Mouse (Mus musculus) cerebral cortex, adult 2 months (tissue): ENCODE measurements around the gene Mtor.

ENCODE experiments used
- WGBS: fragments of 180-500 bp; shearing (Covaris S2); methylation state at CpG from one replicate; pipeline ENCODE4 v1.1.7; 2018; 5-methylcytosine and 5-hydroxymethylcytosine counted together

Gene Mtor

GRCm38 (mm10) chr4:148487841-148488240 is 39.4 kb downstream of the Mtor start:
- WGBS = 71% methylated on average over 2 of the region's 2 CpGs

- 25% methylated on average over 6 of the region's 6 CpGs for whole genome bisulfite sequencing
These were observed 42.1 kb downstream of the Mtor start for GRCm38 (mm10) chr4:148490502-148490901.

GRCm38 (mm10) chr4:148491448-148491847 is 43.0 kb downstream of the Mtor start:
- 49% methylated on average over 7 of the region's 7 CpGs for WGBS

GRCm38 (mm10) chr4:148495160-148495559 is 46.7 kb downstream of the Mtor start:
- 92% methylated on average over 6 of the region's 6 CpGs for WGBS

- 67% methylated on average over 25 of the region's 25 CpGs for WGBS
These were observed 47.7 kb downstream of the Mtor start for GRCm38 (mm10) chr4:148495874-148496689.

GRCm38 (mm10) chr4:148500410-148500867 is 52.0 kb downstream of the Mtor start, which contains the start of gene Angptl7:
TSS of gene Angptl7 (minus strand) at chr4:148500460.
- 77% methylated on average over 4 of the region's 4 CpGs for WGBS

GRCm38 (mm10) chr4:148504497-148504959 is 56.1 kb downstream of the Mtor start:
- WGBS = 37% methylated on average over 8 of the region's 8 CpGs

GRCm38 (mm10) chr4:148507585-148507984 is 59.2 kb downstream of the Mtor start:
- WGBS = 71% methylated on average over 5 of the region's 5 CpGs

- WGBS = 55% methylated on average over 14 of the region's 14 CpGs
These were observed 59.9 kb downstream of the Mtor start for GRCm38 (mm10) chr4:148508084-148508849.

- 70% methylated on average over 8 of the region's 8 CpGs for WGBS
These were observed 61.2 kb downstream of the Mtor start for GRCm38 (mm10) chr4:148509450-148510084.

GRCm38 (mm10) chr4:148510691-148511090 is 62.3 kb downstream of the Mtor start:
- 77% methylated on average over 4 of the region's 4 CpGs for WGBS

- 97% methylated on average over 4 of the region's 4 CpGs for WGBS
These were observed 62.9 kb downstream of the Mtor start for GRCm38 (mm10) chr4:148511334-148511733.

GRCm38 (mm10) chr4:148513021-148513559 is 64.7 kb downstream of the Mtor start:
- WGBS = 40% methylated on average over 6 of the region's 6 CpGs

- 86% methylated on average over 2 of the region's 2 CpGs for WGBS
These were observed 66.9 kb downstream of the Mtor start for GRCm38 (mm10) chr4:148515313-148515712.

GRCm38 (mm10) chr4:148517809-148518208 is 69.4 kb downstream of the Mtor start:
- WGBS = 50% methylated on average over 4 of the region's 4 CpGs

GRCm38 (mm10) chr4:148518235-148518795 is 69.9 kb downstream of the Mtor start:
- WGBS = 29% methylated on average over 5 of the region's 5 CpGs

- WGBS = 86% methylated on average over 7 of the region's 7 CpGs
These were observed 75.1 kb downstream of the Mtor start for GRCm38 (mm10) chr4:148523538-148523937.

GRCm38 (mm10) chr4:148527158-148527910 is 78.9 kb downstream of the Mtor start:
- WGBS = 70% methylated on average over 10 of the region's 10 CpGs

- WGBS = 96% methylated on average over 5 of the region's 5 CpGs
These were observed 81.9 kb downstream of the Mtor start for GRCm38 (mm10) chr4:148530351-148530750.

GRCm38 (mm10) chr4:148530778-148531177 is 82.4 kb downstream of the Mtor start:
- 79% methylated on average over 6 of the region's 6 CpGs for WGBS

GRCm38 (mm10) chr4:148531341-148531740 is 82.9 kb downstream of the Mtor start:
- 84% methylated on average over 4 of the region's 4 CpGs for WGBS
